Mouse (Mus musculus) large intestine, adult 2 months (tissue): ENCODE results near the gene Zfp688. TPM values are rescaled to one million over a fixed set of nuclear protein-coding genes. Genes with fewer than 3 reads are reported as not detected.
"Not testable (repeated sequence)": the region's sequence is repeated elsewhere in the genome, so short reads cannot be mapped to it uniquely, and the experiment has no call there.

Source experiments
- DNase-seq: peaks from one replicate; pipeline ENCODE4 v3.0.0-alpha.2; 2012; ENCODE audit warnings: low read depth, low spot score
- WGBS: fragments of 180-500 bp; shearing (Covaris S2); methylation state at CpG from one replicate; pipeline ENCODE4 v1.1.7; 2018; 5-methylcytosine and 5-hydroxymethylcytosine counted together
- polyA plus RNA-seq: library from polyadenylated mRNA; depleted of rRNA; stranded (reverse); fragments of >200 nt; gene quantifications from 2 replicates; pipeline ENCODE4 v1.2.3, GENCODE M21; 2012; rRNA removed

The Zfp688 gene
- polyA plus RNA-seq, 1 experiment = 18.1 TPM

GRCm38 (mm10) chr7:127371870-127372269 is 50.0 kb downstream of the Zfp688 start:
- DNase-seq = not testable (repeated sequence)
- 91% methylated on average over 3 of the region's 3 CpGs for WGBS

DNA sequence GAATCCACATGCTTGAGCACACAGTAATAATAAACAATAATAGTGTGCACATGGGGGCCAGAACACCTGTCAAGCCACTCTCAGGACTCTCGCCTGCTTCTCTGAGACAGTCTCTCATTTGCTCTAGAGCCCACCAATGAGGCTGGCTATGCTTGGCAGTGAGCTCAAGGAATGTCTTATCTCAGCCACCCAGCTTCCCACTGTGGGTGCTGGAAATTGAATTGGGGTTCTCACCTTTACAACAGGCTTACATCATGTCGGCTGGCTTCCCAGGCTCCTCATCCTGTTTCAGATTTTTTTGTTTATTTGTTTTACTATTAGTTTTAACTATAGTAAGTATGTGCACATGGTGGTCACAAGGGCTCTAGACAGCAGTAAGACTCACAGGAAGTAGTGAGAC is 50.7 kb downstream of the Zfp688 start:
- DNase-seq = no peak
- WGBS = 77% methylated on average over 2 of the region's 2 CpGs

Other genes with a start within 250 kb of the Zfp688 start
- gene Cd2bp2, start 226.0 kb downstream of the Zfp688 start, polyA plus RNA-seq = 25.1 and 28.6 TPM in 2 replicates
- 30.0 and 34.2 TPM in 2 replicates for gene Tbc1d10b, start 213.6 kb downstream of the Zfp688 start, polyA plus RNA-seq
- gene Mylpf, start 213.2 kb downstream of the Zfp688 start, polyA plus RNA-seq = 2.5 and 4.1 TPM in 2 replicates
- 5.7 and 7.9 TPM in 2 replicates for gene Zfp553, start 189.0 kb downstream of the Zfp688 start, polyA plus RNA-seq
- gene Sept1, start 188.9 kb downstream of the Zfp688 start, polyA plus RNA-seq = 32.4 and 34.6 TPM in 2 replicates
- gene Zfp771, start 177.8 kb downstream of the Zfp688 start, polyA plus RNA-seq = 25.7 and 34.0 TPM in 2 replicates
- gene Dctpp1, start 161.4 kb downstream of the Zfp688 start, polyA plus RNA-seq = 79.9 and 80.9 TPM in 2 replicates
- 58.1 and 85.1 TPM in 2 replicates for gene Sephs2, start 148.0 kb downstream of the Zfp688 start, polyA plus RNA-seq
- 9.9 and 13.0 TPM in 2 replicates for gene Itgal, start 125.8 kb downstream of the Zfp688 start, polyA plus RNA-seq
- 19.4 and 28.2 TPM in 2 replicates for gene Zfp768, start 76.5 kb downstream of the Zfp688 start, polyA plus RNA-seq
- gene Zfp747, start 46.0 kb downstream of the Zfp688 start, polyA plus RNA-seq = 15.0 and 35.0 TPM in 2 replicates
- gene 9130019O22Rik, start 34.9 kb downstream of the Zfp688 start, polyA plus RNA-seq = 6.2 and 9.3 TPM in 2 replicates
- 10.2 and 15.5 TPM in 2 replicates for gene E430018J23Rik, start 28.4 kb downstream of the Zfp688 start, polyA plus RNA-seq
- 5.8 and 8.8 TPM in 2 replicates for gene Zfp764, start 15.2 kb downstream of the Zfp688 start, polyA plus RNA-seq
- 2.1 and 2.5 TPM in 2 replicates for gene Zfp689, start 27.1 kb upstream of the Zfp688 start, polyA plus RNA-seq
- 59.8 and 93.6 TPM in 2 replicates for gene Prr14, start 37.5 kb upstream of the Zfp688 start, polyA plus RNA-seq
- 21.0 and 26.6 TPM in 2 replicates for gene Fbrs, start 57.1 kb upstream of the Zfp688 start, polyA plus RNA-seq
- 6.7 and 14.4 TPM in 2 replicates for gene Srcap, start 89.9 kb upstream of the Zfp688 start, polyA plus RNA-seq
- gene Gm42715, start 97.5 kb upstream of the Zfp688 start, polyA plus RNA-seq = 12.6 and 14.7 TPM in 2 replicates
- gene Tmem265, start 139.3 kb upstream of the Zfp688 start, polyA plus RNA-seq = 2.7 and 3.5 TPM in 2 replicates
- 47.2 and 62.7 TPM in 2 replicates for gene Phkg2, start 151.3 kb upstream of the Zfp688 start, polyA plus RNA-seq
- gene Ccdc189, start 166.5 kb upstream of the Zfp688 start, polyA plus RNA-seq = 1.3 and 1.4 TPM in 2 replicates
- gene Rnf40, start 166.7 kb upstream of the Zfp688 start, polyA plus RNA-seq = 23.7 and 30.9 TPM in 2 replicates
- 5.3 and 7.6 TPM in 2 replicates for gene Zfp629, start 193.7 kb upstream of the Zfp688 start, polyA plus RNA-seq